In the genomic region with DNA sequence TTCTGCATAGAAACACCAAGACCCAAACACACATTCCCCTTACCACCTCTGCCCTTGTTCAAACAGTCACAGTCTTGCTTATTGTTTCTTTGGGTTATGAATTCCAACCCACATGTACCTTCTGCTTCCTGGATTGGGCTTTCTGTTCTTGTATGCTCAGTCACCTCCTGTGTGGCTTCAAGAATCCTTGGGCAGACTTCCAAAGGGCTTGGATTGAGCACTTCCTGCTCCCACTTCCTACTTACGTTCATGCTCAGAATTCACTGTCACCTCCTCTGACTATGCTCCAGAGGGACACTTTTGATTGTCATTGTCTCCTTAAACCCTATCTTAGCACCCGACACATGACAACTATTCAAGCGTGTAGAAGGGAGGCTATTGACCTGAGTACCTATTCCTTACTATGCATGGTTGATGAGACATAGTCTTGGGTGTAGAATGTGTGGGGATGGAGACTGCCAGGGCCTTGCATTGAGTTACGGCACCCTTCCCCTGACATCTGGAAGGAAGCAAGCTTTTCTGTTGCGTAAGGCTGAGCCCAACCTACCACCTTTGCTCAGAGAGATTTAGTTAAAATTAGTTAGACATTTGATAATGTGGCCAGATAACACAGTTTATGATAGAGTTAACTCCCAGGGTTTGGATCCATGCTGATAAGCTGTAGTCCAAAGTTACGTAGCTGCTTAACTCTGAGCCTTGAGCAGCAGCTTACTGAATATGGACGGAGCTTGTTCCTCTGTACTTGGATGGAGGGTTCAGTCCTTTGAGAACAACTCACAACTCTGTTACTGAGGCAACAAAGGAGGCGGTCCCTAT, we compare ENCODE assay signal across 1 mouse cellular context.
TF ChIP-seq lines count a peak whose summit lies in the region.

No protein-coding gene starts in this region.

TF ChIP-seq in MEL, 35 proteins besides CTCF, POLR2A, EP300 and RAD21:
- no peak for TF ChIP-seq MAFK (IDR thresholded peaks at IDR 0.05; ENCODE audit: borderline replicate concordance, low read depth, low read length)
